Mouse (Mus musculus): ENCODE measurements around the gene Kcnh2.
"Not testable (repeated sequence)": the region's sequence is repeated elsewhere in the genome, so short reads cannot be mapped to it uniquely, and the experiment has no call there.

The Kcnh2 gene

DNA sequence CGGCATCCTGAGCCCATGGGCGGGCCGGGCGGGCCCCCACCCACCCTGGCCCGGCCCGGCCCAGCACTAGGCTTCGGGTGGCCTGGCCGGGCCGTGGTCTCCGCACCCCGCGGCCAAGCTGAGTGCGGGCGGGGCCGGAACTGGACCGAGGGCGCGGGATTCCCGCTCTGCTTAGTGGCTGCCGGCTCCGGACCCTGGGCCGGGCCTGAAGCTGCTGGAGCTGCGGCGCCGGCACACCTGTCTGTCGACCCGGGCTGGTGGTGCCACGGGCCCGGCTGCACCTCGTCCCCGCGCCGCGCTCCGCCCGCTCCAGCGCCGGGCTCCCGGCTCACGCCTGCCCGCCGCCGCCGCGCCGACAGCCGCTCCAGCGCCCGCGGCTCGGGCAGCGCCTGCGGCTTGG is at the start of gene Kcnh2:
Gene Kcnh2 (minus strand): TSS at position 327 of the 400 bp plus-strand sequence.
- H3K36me3 ChIP-seq (ENCODE audit: control insufficient read depth, insufficient read depth, low read length, poor library complexity, severe bottlenecking): no peaks in the 10 kb centered on the region
- DNase-seq (ENCODE audit: low read depth, low spot score): no peak

DNA sequence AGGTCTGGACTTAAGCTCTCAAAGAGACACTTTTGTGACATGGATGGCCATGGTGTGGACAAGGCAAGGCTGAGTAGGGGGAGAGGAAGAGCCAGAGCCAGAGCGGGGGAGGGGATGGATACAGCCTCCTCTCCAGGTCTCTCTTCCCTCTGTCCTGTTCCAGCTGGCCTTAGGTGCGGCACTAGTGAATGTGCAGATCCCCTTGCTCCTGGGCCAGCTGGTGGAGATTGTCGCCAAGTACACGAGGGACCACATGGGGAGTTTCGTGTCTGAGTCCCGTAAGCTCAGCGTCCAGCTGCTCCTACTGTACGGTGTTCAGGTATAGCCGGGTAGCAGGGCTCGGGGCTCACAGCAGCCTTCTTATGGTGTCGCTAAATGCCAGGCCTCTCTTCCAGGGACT is 49.0 kb upstream of the Kcnh2 start:
- no peak for DNase-seq (ENCODE audit: low read depth, low spot score)
- Histone ChIP-seq H3K36me3 (ENCODE audit: control insufficient read depth, insufficient read depth, low read length, poor library complexity, severe bottlenecking) (no peaks in the 10 kb centered on the region), H3K27me3 (ENCODE audit: control insufficient read depth, insufficient read depth, low read length, poor library complexity, severe bottlenecking) (no peaks in the 10 kb centered on the region)

More for the DNA sequence above, at the start of gene Kcnh2:
- H3K27me3 ChIP-seq (ENCODE audit: control insufficient read depth, insufficient read depth, low read length, poor library complexity, severe bottlenecking): no peaks in the 10 kb centered on the region

DNA sequence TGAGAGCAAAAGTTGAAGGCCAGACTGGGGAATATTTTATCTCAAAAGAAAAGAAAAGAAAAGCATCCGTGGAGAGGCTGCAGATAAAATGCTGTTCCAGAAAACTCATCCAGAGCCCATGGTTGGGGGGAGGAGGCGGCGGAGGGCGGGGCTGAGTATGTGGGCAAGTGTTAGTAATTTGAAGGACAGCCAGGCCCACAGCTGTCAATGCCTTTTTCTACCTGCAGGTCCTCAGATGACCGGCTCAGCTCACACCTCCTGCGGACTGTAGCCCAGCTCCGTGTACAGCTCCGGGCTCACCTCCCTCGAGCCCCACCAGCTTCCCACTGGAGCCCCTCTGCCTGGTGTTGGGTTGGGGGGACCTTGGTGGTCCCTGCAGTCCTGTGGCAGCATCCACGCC is 48.3 kb upstream of the Kcnh2 start:
- no peak for DNase-seq (ENCODE audit: low read depth, low spot score)
- Histone ChIP-seq H3K27me3 (ENCODE audit: control insufficient read depth, insufficient read depth, low read length, poor library complexity, severe bottlenecking) (no peaks in the 10 kb centered on the region), H3K36me3 (ENCODE audit: control insufficient read depth, insufficient read depth, low read length, poor library complexity, severe bottlenecking) (no peaks in the 10 kb centered on the region)

- not testable (repeated sequence) for H3K27me3 ChIP-seq (ENCODE audit: control insufficient read depth, insufficient read depth, low read length, poor library complexity, severe bottlenecking); H3K36me3 ChIP-seq (ENCODE audit: control insufficient read depth, insufficient read depth, low read length, poor library complexity, severe bottlenecking); DNase-seq (ENCODE audit: low read depth, low spot score)
Measured at GRCm38 (mm10) chr5:24396254-24396653, 44.9 kb upstream of the Kcnh2 start.

DNA sequence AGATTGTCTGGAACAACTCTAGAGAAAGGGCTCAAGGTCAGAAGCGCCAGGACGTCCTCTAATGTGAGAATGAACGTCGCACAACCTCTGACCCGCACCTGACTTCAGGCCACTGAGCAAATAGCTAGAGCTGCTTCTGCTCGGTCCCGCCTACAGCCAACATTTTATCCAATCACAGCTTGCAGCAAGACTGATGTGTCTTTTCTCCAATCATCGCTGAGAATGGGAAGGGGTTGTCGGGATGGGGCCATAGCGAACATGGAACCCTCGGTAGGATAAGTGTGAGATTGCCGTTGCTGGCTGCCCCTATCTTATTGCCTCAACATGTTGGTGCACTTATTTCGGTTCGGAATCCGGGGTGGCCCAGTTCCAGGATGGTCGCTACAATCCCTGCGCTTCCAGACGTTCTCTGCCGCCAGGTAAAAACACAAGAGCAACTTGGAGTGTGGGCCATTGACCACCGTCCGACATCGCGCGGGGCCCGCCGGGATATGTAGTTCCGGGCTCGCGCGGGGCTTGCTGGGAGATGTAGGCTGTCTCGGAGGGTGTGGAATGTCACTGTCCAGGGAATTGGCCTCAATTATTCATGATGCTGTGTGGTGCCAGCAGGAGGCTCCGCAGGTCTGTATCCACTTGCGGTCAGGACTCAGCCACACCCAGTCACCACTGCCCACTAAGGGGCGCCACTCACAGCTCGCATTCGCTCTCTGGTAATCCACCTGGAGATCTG is 42.9 kb upstream of the Kcnh2 start:
- DNase-seq (ENCODE audit: low read depth, low spot score): peak; percentile 97
- Histone ChIP-seq H3K36me3 (ENCODE audit: control insufficient read depth, insufficient read depth, low read length, poor library complexity, severe bottlenecking) (no peaks in the 10 kb centered on the region), H3K27me3 (ENCODE audit: control insufficient read depth, insufficient read depth, low read length, poor library complexity, severe bottlenecking) (no peaks in the 10 kb centered on the region)

DNA sequence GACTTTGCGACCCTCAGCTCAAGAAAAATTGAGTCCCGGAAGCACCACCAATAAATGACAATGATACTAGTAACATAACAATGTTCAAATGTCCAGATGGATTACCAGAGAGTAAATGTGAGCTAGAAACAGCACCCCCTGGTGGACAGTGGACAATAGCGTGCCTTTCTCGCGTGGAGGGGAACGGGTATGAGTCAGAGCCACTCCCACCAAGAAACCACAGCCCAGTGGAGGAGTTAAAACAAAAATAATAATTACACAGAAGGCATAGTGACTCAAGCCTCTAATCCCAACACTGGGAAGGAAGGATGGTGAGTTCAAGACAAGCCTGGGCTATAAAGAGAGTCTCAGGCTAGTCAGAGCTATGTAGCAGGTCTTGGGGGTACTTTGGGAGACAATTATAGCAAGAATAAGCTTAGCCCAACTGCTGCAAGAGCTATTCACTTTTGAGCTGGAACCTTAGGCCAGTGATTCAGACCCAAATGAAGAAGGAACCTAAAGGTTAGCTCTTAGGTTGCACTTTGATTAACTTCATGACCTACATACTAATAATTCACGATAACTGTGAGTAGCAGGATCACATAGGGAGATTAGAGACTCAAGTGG is 42.1 kb upstream of the Kcnh2 start, which contains the start of gene Abcb8:
Gene Abcb8 (plus strand): TSS at position 272 of the 606 bp plus-strand sequence.
- peak; percentile 93 for DNase-seq (ENCODE audit: low read depth, low spot score)
- Histone ChIP-seq H3K36me3 (ENCODE audit: control insufficient read depth, insufficient read depth, low read length, poor library complexity, severe bottlenecking) (no peaks in the 10 kb centered on the region), H3K27me3 (ENCODE audit: control insufficient read depth, insufficient read depth, low read length, poor library complexity, severe bottlenecking) (no peaks in the 10 kb centered on the region)

- Histone ChIP-seq H3K36me3 (ENCODE audit: control insufficient read depth, insufficient read depth, low read length, poor library complexity, severe bottlenecking) (no peaks in the 10 kb centered on the region), H3K27me3 (ENCODE audit: control insufficient read depth, insufficient read depth, low read length, poor library complexity, severe bottlenecking) (no peaks in the 10 kb centered on the region)
- no peak for DNase-seq (ENCODE audit: low read depth, low spot score)
Measured at GRCm38 (mm10) chr5:24392724-24393123, 41.3 kb upstream of the Kcnh2 start.

DNA sequence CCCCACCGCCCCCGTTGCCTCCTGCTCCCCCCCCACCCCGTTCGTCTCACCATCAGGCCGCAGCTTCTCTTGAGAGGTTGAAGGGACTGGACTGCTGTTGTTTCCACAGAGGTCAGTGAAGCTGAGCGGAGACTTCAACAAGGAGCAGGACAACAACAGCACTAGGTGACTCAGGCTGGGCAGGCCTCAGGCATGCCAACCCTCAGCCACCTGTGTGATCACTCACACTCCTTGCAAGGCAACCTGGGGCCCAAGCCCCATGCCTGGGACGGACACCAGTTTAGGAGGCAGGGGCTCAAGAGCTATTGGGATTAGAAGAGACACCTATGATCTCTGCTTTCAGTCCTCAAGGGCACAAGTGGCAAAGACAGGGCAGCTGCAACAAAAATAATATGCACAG is 40.5 kb upstream of the Kcnh2 start, which contains the start of gene Atg9b:
Gene Atg9b (minus strand): TSS at position 280 of the 400 bp plus-strand sequence.
- no peak for DNase-seq (ENCODE audit: low read depth, low spot score)
- no peaks in the 10 kb centered on the region for H3K27me3 ChIP-seq (ENCODE audit: control insufficient read depth, insufficient read depth, low read length, poor library complexity, severe bottlenecking)
- no peaks in the 10 kb centered on the region for H3K36me3 ChIP-seq (ENCODE audit: control insufficient read depth, insufficient read depth, low read length, poor library complexity, severe bottlenecking)

GRCm38 (mm10) chr5:24389658-24390020 is 38.2 kb upstream of the Kcnh2 start:
- H3K27me3 ChIP-seq (ENCODE audit: control insufficient read depth, insufficient read depth, low read length, poor library complexity, severe bottlenecking): no peaks in the 10 kb centered on the region
- DNase-seq (ENCODE audit: low read depth, low spot score): no peak
- H3K36me3 ChIP-seq (ENCODE audit: control insufficient read depth, insufficient read depth, low read length, poor library complexity, severe bottlenecking): no peaks in the 10 kb centered on the region

- DNase-seq (ENCODE audit: low read depth, low spot score): peak; percentile 23
- Histone ChIP-seq H3K36me3 (ENCODE audit: control insufficient read depth, insufficient read depth, low read length, poor library complexity, severe bottlenecking) (no peaks in the 10 kb centered on the region), H3K27me3 (ENCODE audit: control insufficient read depth, insufficient read depth, low read length, poor library complexity, severe bottlenecking) (no peaks in the 10 kb centered on the region)
Measured at GRCm38 (mm10) chr5:24389011-24389657, 37.7 kb upstream of the Kcnh2 start.

DNA sequence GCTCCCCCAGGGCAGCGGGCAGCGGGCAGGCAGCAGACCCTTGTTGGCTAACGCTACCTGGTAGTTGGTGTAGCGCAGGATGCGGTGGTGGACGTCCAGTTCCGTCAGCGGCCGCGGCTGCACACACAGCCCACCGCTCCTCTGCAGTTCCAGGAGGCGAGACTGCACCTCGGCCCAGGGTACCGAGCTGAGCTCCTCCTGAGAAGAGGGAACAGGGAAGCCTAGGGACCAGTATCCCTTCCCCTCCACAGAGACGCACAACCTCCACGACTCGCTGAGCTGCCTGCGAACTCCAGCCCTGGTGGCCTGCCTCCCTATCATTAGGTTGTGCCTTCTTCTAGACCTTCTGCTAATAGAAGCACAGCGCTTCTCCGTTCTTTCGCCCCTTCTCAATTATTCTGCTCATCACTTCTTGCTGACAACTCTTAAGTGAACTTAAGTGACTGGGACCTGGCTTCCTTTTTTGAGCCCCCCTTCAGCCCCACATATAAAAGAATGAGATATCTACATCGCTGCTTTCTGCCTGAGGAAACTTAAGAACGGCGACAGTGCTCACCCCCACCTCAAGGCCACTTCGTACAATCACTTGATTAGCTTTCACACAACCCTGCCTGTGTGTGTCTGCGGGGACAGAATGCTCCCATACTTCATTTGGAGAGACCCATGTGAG is 37.0 kb upstream of the Kcnh2 start:
- Histone ChIP-seq H3K36me3 (ENCODE audit: control insufficient read depth, insufficient read depth, low read length, poor library complexity, severe bottlenecking) (no peaks in the 10 kb centered on the region), H3K27me3 (ENCODE audit: control insufficient read depth, insufficient read depth, low read length, poor library complexity, severe bottlenecking) (no peaks in the 10 kb centered on the region)
- DNase-seq (ENCODE audit: low read depth, low spot score): no peak

DNA sequence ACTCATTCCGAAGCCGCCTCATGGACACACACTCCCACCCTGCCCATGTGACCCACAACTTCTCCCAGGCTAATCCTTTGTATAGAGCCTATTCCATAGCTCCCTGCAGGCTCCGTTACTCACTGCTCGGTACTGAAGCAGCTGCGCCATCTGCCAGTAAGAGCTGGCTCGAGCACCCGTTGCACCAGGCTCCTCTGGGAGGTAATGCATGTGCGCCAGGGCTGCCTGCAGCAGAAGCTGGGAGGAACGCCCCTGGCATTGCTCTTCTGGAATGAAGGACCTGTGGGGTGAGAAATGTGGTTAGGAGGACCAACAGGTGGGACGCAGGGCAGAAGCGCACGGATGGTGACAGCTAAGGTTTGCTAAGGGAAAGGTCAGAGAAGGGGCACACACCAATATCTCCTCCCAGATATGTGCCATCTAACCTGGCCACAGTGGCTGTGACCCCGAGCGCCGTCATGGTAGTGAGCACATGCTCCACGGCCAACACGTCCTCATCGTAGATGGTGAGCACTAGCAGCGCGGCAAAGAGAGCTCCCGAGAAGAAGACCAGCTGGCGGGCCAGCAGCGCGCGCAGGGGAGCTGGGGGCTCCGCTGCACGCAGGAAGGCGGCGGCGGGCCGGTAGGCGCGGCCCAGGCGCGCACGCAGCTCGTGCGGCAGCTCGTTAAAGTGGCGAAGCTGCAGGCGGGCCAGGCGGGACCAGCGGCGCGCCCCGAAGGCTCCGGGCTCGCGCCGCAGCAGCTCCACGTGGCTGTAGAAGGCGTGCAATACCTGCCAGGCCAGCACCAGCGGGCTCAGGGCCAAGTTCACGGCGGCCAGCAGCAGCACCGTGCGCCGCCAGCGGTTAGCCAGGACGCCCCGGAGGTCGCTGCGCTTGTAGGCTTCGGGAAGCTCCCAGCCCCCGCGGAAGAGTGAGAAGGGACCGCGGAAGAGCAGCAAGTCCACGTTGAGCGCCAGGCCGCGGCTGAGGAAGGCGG is 36.1 kb upstream of the Kcnh2 start:
- no peaks in the 10 kb centered on the region for H3K36me3 ChIP-seq (ENCODE audit: control insufficient read depth, insufficient read depth, low read length, poor library complexity, severe bottlenecking)
- no peaks in the 10 kb centered on the region for H3K27me3 ChIP-seq (ENCODE audit: control insufficient read depth, insufficient read depth, low read length, poor library complexity, severe bottlenecking)
- peak; percentile 24 for DNase-seq (ENCODE audit: low read depth, low spot score)

DNA sequence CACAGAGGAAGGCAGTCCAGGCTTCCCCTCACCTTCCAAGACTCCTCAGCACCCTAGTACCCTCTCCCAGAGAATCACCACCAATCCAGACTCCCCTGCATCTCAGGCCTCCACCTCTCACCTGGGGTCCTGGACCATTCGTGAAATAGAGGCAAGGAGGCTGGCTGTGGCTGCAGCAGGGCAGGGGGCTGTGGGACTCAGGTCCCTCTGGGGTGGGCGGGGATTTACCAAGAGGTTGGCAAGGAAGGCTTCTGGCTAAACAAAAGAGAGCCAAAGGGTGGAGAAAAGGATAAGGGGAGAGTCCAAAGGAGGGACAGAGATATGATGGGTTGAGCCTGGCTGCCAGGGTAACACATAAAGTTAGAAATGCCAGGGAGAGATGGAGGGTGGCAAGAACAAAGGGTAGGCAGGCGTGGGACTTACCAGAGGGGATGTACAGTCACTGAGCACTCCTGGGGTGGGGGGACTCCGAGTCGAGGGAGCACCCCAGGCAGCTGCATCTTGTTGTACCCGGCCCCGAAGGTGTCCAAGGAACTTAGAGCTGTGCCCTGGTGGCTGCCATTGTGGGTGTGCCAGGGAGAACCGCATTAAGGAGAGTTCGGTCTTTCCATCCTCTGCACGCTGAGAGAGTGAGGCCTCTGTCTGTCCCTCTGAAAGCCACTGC is 34.6 kb upstream of the Kcnh2 start:
- DNase-seq (ENCODE audit: low read depth, low spot score): no peak

More for the DNA sequence above, 34.6 kb upstream of the Kcnh2 start:
- no peaks in the 10 kb centered on the region for H3K27me3 ChIP-seq (ENCODE audit: control insufficient read depth, insufficient read depth, low read length, poor library complexity, severe bottlenecking)
- no peaks in the 10 kb centered on the region for H3K36me3 ChIP-seq (ENCODE audit: control insufficient read depth, insufficient read depth, low read length, poor library complexity, severe bottlenecking)

Measured in splenic B cell, adult 2 months (primary cell).